Mouse (Mus musculus) hindbrain, embryonic 11.5 days (tissue): ENCODE measurements at regions not wholly inside any gene's neighbourhood (a gene's known extent, or its start where the extent isn't known, plus 50 kb on each side); places are given as distances from the start of the nearest gene placed in this dataset.

Experiments used
- ATAC-seq: fragments of 200-750 bp; cut with Nextera tagmentation; 2 replicates; pipeline ENCODE4 v1.8.0; 2017; ENCODE audit warnings: mild to moderate bottlenecking, moderate TSS enrichment, moderate library complexity; ENCODE audit not compliant: low FRiP score
- DNase-seq: peaks from one replicate; pipeline ENCODE4 v3.0.0-alpha.2; 2015; ENCODE audit warnings: low spot score
- H3K27ac ChIP-seq: fragments of 300-500 bp; sonication (generic); 2 replicates; pipeline ENCODE4 v1.5.1; 2014; ENCODE audit warnings: mild to moderate bottlenecking, low read depth, low read length
- H3K27me3 ChIP-seq: fragments of 300-500 bp; sonication (generic); 2 replicates; pipeline ENCODE4 v1.6.1; 2014; ENCODE audit warnings: mild to moderate bottlenecking, low read length, moderate library complexity, mixed read lengths; ENCODE audit not compliant: control insufficient read depth, insufficient read depth
- H3K36me3 ChIP-seq: fragments of 300-500 bp; sonication (generic); 2 replicates; pipeline ENCODE4 v1.6.1; 2014; ENCODE audit warnings: mild to moderate bottlenecking, low read length, moderate library complexity, mixed read lengths; ENCODE audit not compliant: control insufficient read depth, insufficient read depth
- H3K4me1 ChIP-seq: fragments of 300-500 bp; sonication (generic); replicated peaks from 2 replicates; pipeline ENCODE4 v1.6.1; 2014; ENCODE audit warnings: low read length, mixed read lengths; ENCODE audit not compliant: control insufficient read depth, insufficient read depth
- H3K4me2 ChIP-seq: fragments of 300-500 bp; sonication (generic); replicated peaks from 2 replicates; pipeline ENCODE4 v1.6.1; 2014; ENCODE audit warnings: mild to moderate bottlenecking, low read depth, low read length
- H3K4me3 ChIP-seq: fragments of 300-500 bp; sonication (generic); 2 replicates; pipeline ENCODE4 v1.5.1; 2014; ENCODE audit warnings: low read depth, low read length
- H3K9ac ChIP-seq: fragments of 300-500 bp; sonication (generic); 2 replicates; pipeline ENCODE4 v1.6.1; 2014; ENCODE audit warnings: low read depth, low read length
- H3K9me3 ChIP-seq: fragments of 300-500 bp; sonication (generic); 2 replicates; pipeline ENCODE4 v1.6.1; 2016; ENCODE audit warnings: low read length; ENCODE audit not compliant: control insufficient read depth
- WGBS: fragments of 180-500 bp; shearing (Covaris S2); extraction: QIAGEN DNeasy Blood & Tissue Kit; methylation state at CpG from one replicate; pipeline ENCODE4 v1.1.7; 2014; 5-methylcytosine and 5-hydroxymethylcytosine counted together

DNA sequence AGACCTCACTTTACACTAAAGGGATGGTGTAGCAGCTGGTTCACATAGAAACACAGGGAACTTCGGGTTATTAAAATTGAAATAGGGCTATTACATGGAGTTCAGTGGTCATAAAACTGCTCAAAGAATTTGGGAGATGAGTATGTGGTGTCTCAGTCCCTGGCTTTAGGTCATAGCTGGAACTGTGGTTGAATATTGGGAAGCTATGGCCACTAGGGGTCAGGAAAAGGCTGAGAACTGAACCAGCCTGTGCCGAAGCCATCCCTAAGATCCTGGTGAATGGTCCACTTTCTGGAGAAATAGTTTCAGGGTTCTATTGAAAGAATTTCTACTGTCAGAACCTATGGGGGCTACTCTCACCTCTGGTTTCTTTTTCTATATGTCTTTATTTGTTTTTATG lies 229.0 kb downstream of the Ankrd50 start:
- no peak overlapping the region for H3K4me2 ChIP-seq
- H3K4me1 ChIP-seq = 0 out of 2 replicates have a peak, but pooled peaks cover 5% of the 10 kb centered on the region
- ATAC-seq (peak; percentile 68; the same call in 1 of the 2 replicates), DNase-seq (peak; percentile 67)
- no peak overlapping the region for H3K27ac ChIP-seq
- no peaks in the 10 kb centered on the region for H3K9me3 ChIP-seq
- H3K4me3 ChIP-seq = no peak overlapping the region
- no peaks in the 10 kb centered on the region for H3K27me3 ChIP-seq
- H3K36me3 ChIP-seq = no peaks in the 10 kb centered on the region
- no peak overlapping the region for H3K9ac ChIP-seq
- 5% methylated on average over 2 of the region's 2 CpGs for WGBS

GRCm38 (mm10) chr3:38254896-38255295 lies 229.7 kb downstream of the Ankrd50 start:
- DNase-seq (no peak), ATAC-seq (no peak)
- WGBS = 93% methylated on average over 2 of the region's 2 CpGs

GRCm38 (mm10) chr3:38251592-38251991 lies 233.1 kb downstream of the Ankrd50 start:
- H3K4me3 ChIP-seq = no peak overlapping the region
- H3K9ac ChIP-seq = no peak overlapping the region
- H3K27me3 ChIP-seq = no peaks in the 10 kb centered on the region
- ATAC-seq (no peak), DNase-seq (no peak)
- no peaks in the 10 kb centered on the region for H3K4me1 ChIP-seq
- H3K36me3 ChIP-seq = no peaks in the 10 kb centered on the region
- no peak overlapping the region for H3K4me2 ChIP-seq
- WGBS = 79% methylated on average over 2 of the region's 2 CpGs
- H3K9me3 ChIP-seq = no peaks in the 10 kb centered on the region
- H3K27ac ChIP-seq = no peak overlapping the region

More at GRCm38 (mm10) chr3:38254896-38255295, 229.7 kb downstream of the Ankrd50 start:
- H3K9me3 ChIP-seq = no peaks in the 10 kb centered on the region
- no peak overlapping the region for H3K27ac ChIP-seq
- no peak overlapping the region for H3K4me2 ChIP-seq
- H3K36me3 ChIP-seq = no peaks in the 10 kb centered on the region
- H3K4me3 ChIP-seq = no peak overlapping the region
- 0 out of 2 replicates have a peak, but pooled peaks cover 5% of the 10 kb centered on the region for H3K4me1 ChIP-seq
- H3K27me3 ChIP-seq = no peaks in the 10 kb centered on the region
- no peak overlapping the region for H3K9ac ChIP-seq

DNA sequence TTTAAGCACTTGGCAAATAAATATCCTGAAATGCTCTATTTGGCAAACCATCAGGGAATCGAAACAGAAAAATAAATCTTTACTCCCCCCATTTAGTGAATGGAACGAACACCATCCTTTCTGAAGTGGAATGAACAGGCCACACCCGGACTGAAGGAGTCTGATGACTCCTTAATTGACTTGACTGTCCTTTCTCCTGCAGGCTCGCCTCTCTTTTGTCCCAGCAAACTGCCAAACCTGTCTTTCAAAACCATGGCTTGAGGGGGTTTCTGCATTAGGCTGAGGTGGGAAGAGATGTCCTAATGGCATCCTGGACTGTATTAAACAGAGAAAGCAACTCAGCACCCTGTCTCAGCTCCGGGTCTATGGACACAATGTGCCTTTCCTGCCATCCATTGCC lies 234.1 kb downstream of the Ankrd50 start:
- Histone ChIP-seq H3K27ac (no peak overlapping the region), H3K9me3 (no peaks in the 10 kb centered on the region), H3K36me3 (no peaks in the 10 kb centered on the region), H3K9ac (no peak overlapping the region), H3K4me3 (no peak overlapping the region), H3K27me3 (no peaks in the 10 kb centered on the region), H3K4me1 (no peaks in the 10 kb centered on the region), H3K4me2 (no peak overlapping the region)
- ATAC-seq (no peak), DNase-seq (no peak)
- WGBS = 82% methylated on average over 5 of the region's 5 CpGs

GRCm38 (mm10) chr3:38248941-38249340 lies 235.7 kb downstream of the Ankrd50 start:
- ATAC-seq = no peak
- no peaks in the 10 kb centered on the region for H3K36me3 ChIP-seq
- DNase-seq = no peak
- WGBS = 80% methylated on average over 1 of the region's 1 CpGs
- H3K27me3 ChIP-seq = no peaks in the 10 kb centered on the region
- H3K4me2 ChIP-seq = no peak overlapping the region
- no peak overlapping the region for H3K4me3 ChIP-seq
- H3K9ac ChIP-seq = no peak overlapping the region
- H3K27ac ChIP-seq = no peak overlapping the region
- H3K4me1 ChIP-seq = no peaks in the 10 kb centered on the region
- H3K9me3 ChIP-seq = no peaks in the 10 kb centered on the region

DNA sequence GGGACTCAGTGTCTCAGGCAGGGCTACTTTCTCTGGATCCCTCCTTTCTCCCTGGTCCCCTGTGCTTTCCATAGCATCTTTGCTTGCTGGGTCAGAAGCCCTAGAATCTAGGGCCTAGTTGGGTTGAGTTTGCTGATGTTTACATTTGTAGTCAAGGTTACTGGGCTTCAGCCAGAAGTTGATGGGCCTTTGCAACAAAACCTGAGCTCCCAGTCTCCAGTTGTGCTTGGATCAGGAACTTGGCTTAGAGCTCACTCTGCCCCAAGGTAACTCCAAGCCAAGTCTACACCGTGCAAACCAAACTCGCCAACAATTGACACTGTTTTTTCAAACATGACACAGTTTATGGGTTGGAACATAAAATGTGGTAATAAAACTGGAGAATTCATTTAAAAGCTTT lies 238.2 kb downstream of the Ankrd50 start:
- Histone ChIP-seq H3K27me3 (no peaks in the 10 kb centered on the region), H3K9me3 (no peaks in the 10 kb centered on the region), H3K4me2 (no peak overlapping the region), H3K27ac (no peak overlapping the region), H3K4me1 (no peaks in the 10 kb centered on the region), H3K9ac (no peak overlapping the region), H3K36me3 (no peaks in the 10 kb centered on the region), H3K4me3 (no peak overlapping the region)
- DNase-seq (no peak), ATAC-seq (no peak)
- WGBS = 93% methylated on average over 2 of the region's 2 CpGs

GRCm38 (mm10) chr3:38243209-38243608 lies 241.4 kb downstream of the Ankrd50 start:
- Histone ChIP-seq H3K9ac (no peak overlapping the region), H3K4me2 (no peak overlapping the region), H3K9me3 (no peaks in the 10 kb centered on the region), H3K4me1 (no peaks in the 10 kb centered on the region), H3K27ac (no peak overlapping the region), H3K27me3 (no peaks in the 10 kb centered on the region), H3K4me3 (no peak overlapping the region), H3K36me3 (no peaks in the 10 kb centered on the region)
- ATAC-seq (no peak), DNase-seq (no peak)
- WGBS = 91% methylated on average over 3 of the region's 3 CpGs

DNA sequence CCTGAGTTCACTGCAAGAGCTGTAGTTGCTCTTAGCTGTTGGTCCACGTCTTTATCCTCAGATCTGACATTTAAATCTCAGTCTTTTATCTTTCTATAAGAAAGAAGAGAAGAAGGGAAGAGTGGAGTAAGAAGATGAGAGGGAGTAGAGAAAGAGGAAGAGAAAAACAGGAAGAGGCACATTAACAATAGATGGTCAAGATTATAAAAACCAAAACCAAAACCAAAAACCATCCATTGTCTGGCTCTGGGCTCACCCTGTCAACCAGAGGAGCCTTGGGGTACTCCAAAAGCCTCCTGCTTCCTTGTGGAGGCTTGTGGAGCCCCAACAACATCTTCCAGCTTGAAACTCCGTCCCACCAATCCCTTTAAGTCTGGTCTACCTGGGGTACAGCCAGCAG lies 247.0 kb downstream of the Ankrd50 start:
- no peak overlapping the region for H3K4me3 ChIP-seq
- 87% methylated on average over 2 of the region's 2 CpGs for WGBS
- ATAC-seq = no peak

DNA sequence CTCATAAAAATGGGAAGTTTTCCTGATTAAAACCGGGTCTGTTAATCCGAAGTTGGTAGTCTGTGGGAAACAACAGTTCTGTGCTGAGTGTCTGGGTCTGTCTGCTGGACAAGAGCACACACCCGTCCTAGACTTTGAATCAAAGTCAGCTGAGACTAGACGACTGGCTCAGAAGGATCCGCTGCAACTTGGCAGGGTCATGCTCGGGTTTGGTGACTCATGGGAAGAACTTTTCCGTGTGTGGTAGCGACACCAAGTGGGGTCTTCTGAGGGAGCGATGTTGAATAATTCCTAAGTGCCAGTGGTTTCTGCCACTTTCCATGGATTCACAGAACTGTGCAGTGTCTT lies 248.9 kb downstream of the Ankrd50 start:
- DNase-seq (no peak), ATAC-seq (no peak)
- H3K27ac ChIP-seq = no peak overlapping the region
- H3K4me2 ChIP-seq = no peak overlapping the region
- H3K36me3 ChIP-seq = no peaks in the 10 kb centered on the region
- H3K4me3 ChIP-seq = no peak overlapping the region
- no peaks in the 10 kb centered on the region for H3K27me3 ChIP-seq
- 83% methylated on average over 9 of the region's 9 CpGs for WGBS
- H3K9me3 ChIP-seq = no peaks in the 10 kb centered on the region
- no peaks in the 10 kb centered on the region; the same call in 1 of the 2 replicates for H3K4me1 ChIP-seq
- H3K9ac ChIP-seq = no peak overlapping the region

More for the DNA sequence above, 247.0 kb downstream of the Ankrd50 start:
- DNase-seq = no peak
- Histone ChIP-seq H3K9ac (no peak overlapping the region), H3K27ac (no peak overlapping the region), H3K4me1 (no peaks in the 10 kb centered on the region), H3K4me2 (no peak overlapping the region), H3K36me3 (no peaks in the 10 kb centered on the region), H3K27me3 (no peaks in the 10 kb centered on the region), H3K9me3 (no peaks in the 10 kb centered on the region)
